Mouse (Mus musculus) heart, postnatal 36 days (tissue): ENCODE measurements around the gene Btg3. TPM values are rescaled to one million over a fixed set of nuclear protein-coding genes. Genes with fewer than 3 reads are reported as not detected.
"Not testable (repeated sequence)": the region's sequence is repeated elsewhere in the genome, so short reads cannot be mapped to it uniquely, and the experiment has no call there.

Experiments
- DNase-seq, 2 experiments: peaks; one replicate each; pipeline ENCODE4 v3.0.0; 2021 to 2022
- intact Hi-C: fragments of 180-260 bp; cut with DNase I; formaldehyde crosslinking; loops from one replicate; pipeline ENCODE4 v1.15.1; 2025
- total RNA-seq, 2 experiments: library from RNA; stranded (reverse); gene quantifications; 2 replicates each; pipeline ENCODE4 v1.2.3; 2021

Btg3 gene
- total RNA-seq, result 1 to 10 TPM; 7.7 to 9.8 TPM

GRCm38 (mm10) chr16:78376745-78377570 lies at the start of gene Btg3:
TSS of gene Btg3 (minus strand) at chr16:78377192.
- intact Hi-C loops, result loop anchor here (5.0 to 10.0 kb wide), 2 partner anchors 200 to 1362 kb away; partner anchors contain the start of genes D16Ertd472e and Usp25
- peak; percentile 87 to 89 for DNase-seq

GRCm38 (mm10) chr16:78417733-78418132 lies 40.7 kb upstream of the Btg3 start:
- intact Hi-C loops, result no loop called here
- DNase-seq, result no peak

- no peak for DNase-seq
- intact Hi-C loops, result no loop called here
These were observed 39.5 kb upstream of the Btg3 start for GRCm38 (mm10) chr16:78416500-78416899.

- intact Hi-C loops, result no loop called here
- no peak for DNase-seq
These were observed 33.0 kb upstream of the Btg3 start for GRCm38 (mm10) chr16:78409991-78410390.

- no peak for DNase-seq
- intact Hi-C loops, result no loop called here
These were observed 30.9 kb upstream of the Btg3 start for GRCm38 (mm10) chr16:78407855-78408254.

- no peak for DNase-seq
- intact Hi-C loops, result no loop called here
These were observed 29.7 kb upstream of the Btg3 start for GRCm38 (mm10) chr16:78406657-78407056.

GRCm38 (mm10) chr16:78402316-78402715 lies 25.3 kb upstream of the Btg3 start:
- intact Hi-C loops, result no loop called here

GRCm38 (mm10) chr16:78399423-78399822 lies 22.4 kb upstream of the Btg3 start:
- intact Hi-C loops, result no loop called here
- no peak for DNase-seq

More at GRCm38 (mm10) chr16:78402316-78402715, 25.3 kb upstream of the Btg3 start:
- DNase-seq, result no peak

GRCm38 (mm10) chr16:78398734-78399133 lies 21.7 kb upstream of the Btg3 start:
- intact Hi-C loops, result no loop called here
- no peak for DNase-seq

GRCm38 (mm10) chr16:78391354-78391753 lies 14.4 kb upstream of the Btg3 start:
- intact Hi-C loops, result no loop called here
- no peak for DNase-seq

- intact Hi-C loops, result no loop called here
- DNase-seq, result no peak
These were observed 13.0 kb upstream of the Btg3 start for GRCm38 (mm10) chr16:78389986-78390385.

- intact Hi-C loops, result no loop called here
- DNase-seq, result no peak
These were observed 12.1 kb upstream of the Btg3 start for GRCm38 (mm10) chr16:78389122-78389521.

GRCm38 (mm10) chr16:78378493-78378892 lies 1.5 kb upstream of the Btg3 start:
- intact Hi-C loops, result loop anchor here (5.0 to 10.0 kb wide), 2 partner anchors 199 to 1364 kb away; partner anchors contain the start of genes D16Ertd472e and Usp25
- DNase-seq, result no peak

GRCm38 (mm10) chr16:78375821-78376691 lies 936 bp downstream of the Btg3 start:
- peak; percentile 54 to 59 for DNase-seq
- intact Hi-C loops, result loop anchor here (2.0 to 10.0 kb wide), 3 partner anchors 51 to 1361 kb away; partner anchors contain the start of genes D16Ertd472e and Usp25

GRCm38 (mm10) chr16:78375222-78375621 lies 1.8 kb downstream of the Btg3 start:
- intact Hi-C loops, result loop anchor here (2.0 to 10.0 kb wide), 3 partner anchors 52 to 1360 kb away; partner anchors contain the start of genes D16Ertd472e and Usp25
- DNase-seq, result peak in 1 of 2 experiments; percentile 12

GRCm38 (mm10) chr16:78373743-78374142 lies 3.2 kb downstream of the Btg3 start:
- DNase-seq, result no peak
- intact Hi-C loops, result loop anchor here (2.0 to 10.0 kb wide), 2 partner anchors 53 to 1359 kb away; partner anchors contain the start of gene Usp25

- no peak for DNase-seq
- intact Hi-C loops, result loop anchor here (10.0 kb wide), 1 partner anchor 1358 kb away; the partner anchor contains the start of gene Usp25
These were observed 4.2 kb downstream of the Btg3 start for GRCm38 (mm10) chr16:78372786-78373185.

- intact Hi-C loops, result loop anchor here (10.0 kb wide), 1 partner anchor 1357 kb away; the partner anchor contains the start of gene Usp25
- DNase-seq, result no peak
These were observed 5.4 kb downstream of the Btg3 start for GRCm38 (mm10) chr16:78371491-78372046.

- DNase-seq, intact Hi-C loops: not testable (repeated sequence)
These were observed 12.4 kb downstream of the Btg3 start for GRCm38 (mm10) chr16:78364554-78364953.

GRCm38 (mm10) chr16:78361466-78361865 lies 15.5 kb downstream of the Btg3 start:
- intact Hi-C loops, result no loop called here
- DNase-seq, result no peak
